Mouse (Mus musculus) stomach, postnatal 0 days (tissue): Measurements from ENCODE around the gene Hist1h4j. TPM values are rescaled to one million over a fixed set of nuclear protein-coding genes. Genes with fewer than 3 reads are reported as not detected.
"Not testable (repeated sequence)": the region's sequence is repeated elsewhere in the genome, so short reads cannot be mapped to it uniquely, and the experiment has no call there.

Experiments used
- ATAC-seq: fragments of 200-750 bp; cut with Nextera tagmentation; 2 replicates; pipeline ENCODE4 v1.8.0; 2017; ENCODE audit not compliant: low FRiP score, low TSS enrichment
- DNase-seq: peaks from one replicate; pipeline ENCODE4 v3.0.0-alpha.2; 2016; ENCODE audit warnings: low spot score
- H3K27ac ChIP-seq: fragments of 300-500 bp; sonication (generic); replicated peaks from 2 replicates; pipeline ENCODE4 v1.5.1; 2014; ENCODE audit warnings: mild to moderate bottlenecking, control low read depth
- H3K27me3 ChIP-seq: fragments of 300-500 bp; sonication (generic); 2 replicates; pipeline ENCODE4 v1.6.1; 2014; ENCODE audit warnings: low read length; ENCODE audit not compliant: control insufficient read depth, insufficient read depth
- H3K36me3 ChIP-seq: fragments of 300-500 bp; sonication (generic); 2 replicates; pipeline ENCODE4 v1.6.1; 2014; ENCODE audit warnings: low read length, mixed read lengths; ENCODE audit not compliant: control insufficient read depth, insufficient read depth
- H3K4me1 ChIP-seq: fragments of 300-500 bp; sonication (generic); replicated peaks from 2 replicates; pipeline ENCODE4 v1.6.1; 2014; ENCODE audit warnings: antibody characterized with exemption; ENCODE audit not compliant: control insufficient read depth, insufficient read depth
- H3K4me2 ChIP-seq: fragments of 300-500 bp; sonication (generic); replicated peaks from 2 replicates; pipeline ENCODE4 v1.6.1; 2014; ENCODE audit warnings: low read depth, mild to moderate bottlenecking, control low read depth, moderate library complexity
- H3K4me3 ChIP-seq: fragments of 300-500 bp; sonication (generic); 2 replicates; pipeline ENCODE4 v1.5.1; 2014; ENCODE audit warnings: low read depth, low read length, control low read depth
- H3K9ac ChIP-seq: fragments of 300-500 bp; sonication (generic); 2 replicates; pipeline ENCODE4 v1.6.1; 2014; ENCODE audit warnings: mild to moderate bottlenecking, low read length, control low read depth, mixed read lengths
- H3K9me3 ChIP-seq: fragments of 300-500 bp; sonication (generic); 2 replicates; pipeline ENCODE4 v1.6.1; 2016; ENCODE audit warnings: low read length; ENCODE audit not compliant: control insufficient read depth
- CTCF ChIP-seq: IDR thresholded peaks from 2 replicates; pipeline ENCODE4 v1.5.1; 2016; ENCODE audit warnings: antibody characterized with exemption, low read depth, mild to moderate bottlenecking, moderate library complexity
- EP300 ChIP-seq: optimal IDR thresholded peaks from 2 replicates; pipeline ENCODE3; 2016; ENCODE audit warnings: antibody characterized with exemption
- WGBS: fragments of 180-500 bp; shearing (Covaris S2); extraction: QIAGEN DNeasy Blood & Tissue Kit; methylation state at CpG from one replicate; pipeline ENCODE4 v1.1.7; 2014; 5-methylcytosine and 5-hydroxymethylcytosine counted together
- polyA plus RNA-seq: library from polyadenylated mRNA; unstranded; fragments of >200 nt; fragmentation: Nextera tagmentation; extraction: Ambion mirVana; gene quantifications from 2 replicates; pipeline ENCODE4 v1.2.1, GENCODE M21; 2015

Hist1h4j gene
- polyA plus RNA-seq, 1 experiment from 2014 or later: 0.92 TPM

DNA sequence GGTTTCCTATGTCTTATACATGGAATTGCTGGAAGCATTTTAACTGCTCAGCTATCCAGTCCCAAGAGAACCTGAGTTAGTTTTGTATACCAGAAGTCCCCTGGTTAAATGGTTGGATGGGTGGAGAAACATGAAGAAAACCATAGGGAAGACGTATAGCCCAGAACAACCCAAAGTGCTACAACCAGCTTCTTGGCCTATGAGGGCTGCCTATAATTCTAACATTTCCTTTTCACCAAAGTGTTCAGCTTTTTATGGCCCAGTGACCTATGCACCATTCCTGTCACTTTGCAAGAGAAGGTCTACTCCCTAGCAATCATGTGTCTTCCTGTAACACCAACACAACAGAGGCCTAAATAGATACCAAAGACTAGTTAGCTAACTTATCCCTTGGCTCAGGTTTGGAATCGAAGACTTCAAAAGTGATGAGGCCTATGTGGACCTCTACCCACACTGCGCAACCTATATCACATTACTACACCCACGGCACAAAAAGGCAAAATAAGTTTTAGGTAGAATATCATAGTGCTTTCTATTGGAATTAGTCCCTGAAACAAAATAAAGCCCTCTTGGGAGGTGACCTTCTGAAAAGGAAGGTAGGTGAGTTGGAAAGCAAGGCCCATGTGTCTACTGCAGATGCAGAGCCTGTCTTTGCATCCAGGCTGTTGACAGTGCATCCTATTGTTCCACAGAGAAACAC, 16.3 kb upstream of the Hist1h4j start:
- Histone ChIP-seq H3K4me2 (peak overlapping the region; percentile 55), H3K4me1 (peaks cover 8% of the 10 kb centered on the region), H3K27me3 (no peaks in the 10 kb centered on the region), H3K36me3 (no peaks in the 10 kb centered on the region), H3K9me3 (no peaks in the 10 kb centered on the region), H3K9ac (peak overlapping the region; percentile 55), H3K4me3 (peak overlapping the region; percentile 27), H3K27ac (no peak overlapping the region; the same call in 1 of the 2 replicates)
- ATAC-seq (no peak), DNase-seq (no peak)
- TF ChIP-seq CTCF (no peak), EP300 (no peak)
- 54% methylated on average over 4 of the region's 4 CpGs for WGBS

GRCm38 (mm10) chr13:21721107-21721756, 13.6 kb upstream of the Hist1h4j start:
- WGBS: 2% methylated on average over 19 of the region's 44 CpGs
- H3K4me1 ChIP-seq, H3K9me3 ChIP-seq, H3K27me3 ChIP-seq, H3K36me3 ChIP-seq, DNase-seq: not testable (repeated sequence)
- peak overlapping the region; percentile 58 for H3K4me2 ChIP-seq
- H3K4me3 ChIP-seq: peak overlapping the region; percentile 33
- H3K9ac ChIP-seq: peak overlapping the region; percentile 31; the same call in 1 of the 2 replicates
- peak overlapping the region; percentile 78 for H3K27ac ChIP-seq
- peak; percentile 11; the same call in 1 of the 2 replicates for ATAC-seq

- ATAC-seq (peak; percentile 96), DNase-seq (peak; percentile 64)
- H3K4me1 ChIP-seq, H3K36me3 ChIP-seq, H3K9me3 ChIP-seq, H3K27me3 ChIP-seq: not testable (repeated sequence)
- Histone ChIP-seq H3K4me3 (peak within 1 kb of the TSS; percentile 33), H3K9ac (peak within 1 kb of the TSS; percentile 31; the same call in 1 of the 2 replicates), H3K27ac (peak within 1 kb of the TSS; percentile 82), H3K4me2 (peak within 1 kb of the TSS; percentile 58)
- WGBS: under 1% methylated on average over 34 of the region's 37 CpGs
Measured at GRCm38 (mm10) chr13:21721757-21722372, 13.0 kb upstream of the Hist1h4j start, which contains the start of gene Hist1h2bm. Hist1h2bm (plus strand) TSS chr13:21722044.

DNA sequence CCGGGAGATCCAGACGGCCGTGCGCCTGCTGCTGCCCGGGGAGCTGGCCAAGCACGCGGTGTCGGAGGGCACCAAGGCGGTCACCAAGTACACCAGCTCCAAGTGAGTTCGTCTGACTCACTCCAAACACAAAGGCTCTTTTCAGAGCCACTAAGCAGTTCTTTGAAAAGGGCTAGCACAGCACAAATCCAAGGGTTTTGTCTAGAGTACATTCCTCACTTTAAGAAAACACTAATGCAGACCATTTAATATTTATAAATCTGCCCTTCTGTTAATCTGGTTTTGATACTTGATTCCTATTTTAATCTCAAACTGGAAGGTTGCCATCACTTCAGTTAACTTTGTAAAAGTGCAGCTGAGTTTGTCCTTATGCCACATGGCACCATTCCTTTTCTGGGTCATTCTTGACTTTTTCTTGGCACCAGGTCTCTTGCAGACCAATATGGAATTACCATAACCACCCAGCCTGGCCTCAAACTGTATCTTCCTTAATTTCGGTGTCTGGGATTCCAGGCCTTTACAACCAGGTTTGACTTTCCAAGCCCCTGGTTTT, 12.4 kb upstream of the Hist1h4j start:
- Histone ChIP-seq H3K4me1 (peaks cover 5% of the 10 kb centered on the region), H3K27ac (peak overlapping the region; percentile 82), H3K9me3 (no peaks in the 10 kb centered on the region), H3K9ac (no peak overlapping the region), H3K27me3 (no peaks in the 10 kb centered on the region), H3K4me2 (peak overlapping the region; percentile 46), H3K4me3 (no peak overlapping the region), H3K36me3 (no peaks in the 10 kb centered on the region)
- no peak for TF ChIP-seq CTCF
- TF ChIP-seq EP300: no peak
- peak; percentile 72 for ATAC-seq
- DNase-seq: no peak
- WGBS: 3% methylated on average over 11 of the region's 11 CpGs

GRCm38 (mm10) chr13:21722993-21723836, 11.6 kb upstream of the Hist1h4j start:
- 34% methylated on average over 5 of the region's 5 CpGs for WGBS

More at GRCm38 (mm10) chr13:21722993-21723836, 11.6 kb upstream of the Hist1h4j start:
- TF ChIP-seq EP300 (no peak), CTCF (peak; percentile 32)
- no peak for DNase-seq
- Histone ChIP-seq H3K4me1 (peaks cover 2% of the 10 kb centered on the region; the same call in 1 of the 2 replicates), H3K27me3 (no peaks in the 10 kb centered on the region), H3K9ac (no peak overlapping the region), H3K4me3 (no peak overlapping the region), H3K27ac (no peak overlapping the region), H3K9me3 (no peaks in the 10 kb centered on the region), H3K4me2 (no peak overlapping the region), H3K36me3 (no peaks in the 10 kb centered on the region)
- no peak for ATAC-seq
